Mouse (Mus musculus) heart, adult 8-10 months (tissue): ENCODE results near the gene Hhex. TPM values are rescaled to one million over a fixed set of nuclear protein-coding genes. Genes with fewer than 3 reads are reported as not detected.

Experiments
- DNase-seq: peaks from one replicate; pipeline ENCODE4 v3.0.0; 2022; ENCODE audit warnings: low spot score
- total RNA-seq, 4 experiments: library from RNA; stranded (reverse); gene quantifications; 2 replicates each; pipeline ENCODE4 v1.2.4; 2022

The Hhex gene
- total RNA-seq, 4 experiments from 2014 or later = 3.0 to 4.1 (median 3.5) TPM

- DNase-seq = no peak
These were observed 14.6 kb downstream of the Hhex start for GRCm38 (mm10) chr19:37449246-37449645.

GRCm38 (mm10) chr19:37455528-37455927 is 20.9 kb downstream of the Hhex start:
- DNase-seq = no peak

- DNase-seq = no peak
These were observed 21.4 kb downstream of the Hhex start for GRCm38 (mm10) chr19:37455961-37456360.

GRCm38 (mm10) chr19:37458013-37458412 is 23.4 kb downstream of the Hhex start:
- no peak for DNase-seq

GRCm38 (mm10) chr19:37466403-37466802 is 31.8 kb downstream of the Hhex start:
- DNase-seq = no peak

- DNase-seq = no peak
These were observed 32.4 kb downstream of the Hhex start for GRCm38 (mm10) chr19:37466978-37467377.

- no peak for DNase-seq
These were observed 34.4 kb downstream of the Hhex start for GRCm38 (mm10) chr19:37468841-37469566.

- DNase-seq = no peak
These were observed 37.1 kb downstream of the Hhex start for GRCm38 (mm10) chr19:37471680-37472079.

- DNase-seq = no peak
These were observed 38.0 kb downstream of the Hhex start for GRCm38 (mm10) chr19:37472589-37472988.

- peak; percentile 26 for DNase-seq
These were observed 47.1 kb downstream of the Hhex start for GRCm38 (mm10) chr19:37481704-37482103.

- DNase-seq = no peak
These were observed 48.1 kb downstream of the Hhex start for GRCm38 (mm10) chr19:37482556-37483187.

GRCm38 (mm10) chr19:37484787-37485186 is 50.2 kb downstream of the Hhex start:
- DNase-seq = no peak

- DNase-seq = no peak
These were observed 52.2 kb downstream of the Hhex start for GRCm38 (mm10) chr19:37486801-37487200.

GRCm38 (mm10) chr19:37487811-37488475 is 53.3 kb downstream of the Hhex start:
- no peak for DNase-seq

GRCm38 (mm10) chr19:37488608-37489262 is 54.1 kb downstream of the Hhex start:
- no peak for DNase-seq

Other genes starting within 250 kb of the Hhex start
- 10 to 100 TPM; 72.4 to 87.0 (median 78.7) TPM for gene March5, start 227.3 kb upstream of the Hhex start, total RNA-seq
- 100 to 1,000 TPM in 1 of 4 experiments, 10 to 100 TPM in 3; 77.7 to 103 (median 89.0) TPM for gene Cpeb3, start 226.2 kb upstream of the Hhex start, total RNA-seq
- gene Ide, start 97.0 kb upstream of the Hhex start, total RNA-seq = 100 to 1,000 TPM in 1 of 4 experiments, 10 to 100 TPM in 3; 54.5 to 105 (median 65.6) TPM
- under 1 TPM; 0.19 to 0.80 (median 0.44) TPM for gene Kif11, start 58.4 kb upstream of the Hhex start, total RNA-seq
- 10 to 100 TPM; 30.2 to 36.9 (median 32.5) TPM for gene Exoc6, start 115.6 kb downstream of the Hhex start, total RNA-seq